Mouse (Mus musculus): ENCODE results near the gene Nfib. TPM values are rescaled to one million over a fixed set of nuclear protein-coding genes. Genes with fewer than 3 reads are reported as not detected.
A peak's percentile ranks its signal among the peaks of the same experiment; 100 is the strongest.

Gene Nfib
- polyA plus RNA-seq, 1 experiment: 7.7 TPM

- Histone ChIP-seq H3K79me2 (ENCODE audit: control insufficient read depth, insufficient read depth) (peaks cover 79% of the 10 kb centered on the region), H3K4me3 (no peak overlapping the region), H3K27me3 (ENCODE audit: control insufficient read depth, insufficient read depth, insufficient read length) (no peaks in the 10 kb centered on the region), H3K4me2 (ENCODE audit: low read depth) (no peak overlapping the region), H3K36me3 (ENCODE audit: control insufficient read depth, insufficient read depth) (peaks cover 18% of the 10 kb centered on the region), H3ac (ENCODE audit: control insufficient read depth, insufficient read length) (no peak overlapping the region)
- TF ChIP-seq REST (IDR thresholded peaks at IDR 0.05; ENCODE audit: insufficient read depth, insufficient read length) (no peak), E2F4 (IDR thresholded peaks at IDR 0.05; ENCODE audit: insufficient read depth) (no peak), USF1 (IDR thresholded peaks at IDR 0.05; ENCODE audit: low read depth) (no peak), TCF12 (IDR thresholded peaks at IDR 0.05; ENCODE audit: insufficient read depth, poor library complexity, severe bottlenecking) (no peak), POLR2AphosphoS2 (IDR thresholded peaks at IDR 0.05; ENCODE audit: insufficient read length, low read depth) (no peak), CEBPB (IDR thresholded peaks at IDR 0.05; ENCODE audit: insufficient read depth, poor library complexity, severe bottlenecking) (no peak), POLR2A (IDR thresholded peaks at IDR 0.05; ENCODE audit: insufficient read length, low read depth) (no peak), MYOG (IDR thresholded peaks at IDR 0.05; ENCODE audit: control insufficient read depth in 1 of 3, insufficient read depth in 1 of 3, insufficient read length in 2 of 3, low read depth in 2 of 3) (no peak), MAX (IDR thresholded peaks at IDR 0.05; ENCODE audit: low read depth) (no peak), MYOD1 (IDR thresholded peaks at IDR 0.05; ENCODE audit: control insufficient read depth in 1 of 3, insufficient read length in 2 of 3, low read depth in 2 of 3) (no peak), SRF (IDR thresholded peaks at IDR 0.05; ENCODE audit: control insufficient read depth, insufficient read length, low read depth) (no peak), TCF3 (IDR thresholded peaks at IDR 0.05; ENCODE audit: insufficient read length, low read depth) (no peak)
Observed at GRCm38 (mm10) chr4:82493363-82493762, 212.2 kb downstream of the Nfib start.

GRCm38 (mm10) chr4:82492737-82493136 is 212.8 kb downstream of the Nfib start:
- TF ChIP-seq POLR2AphosphoS2 (IDR thresholded peaks at IDR 0.05; ENCODE audit: insufficient read length, low read depth) (no peak), SRF (IDR thresholded peaks at IDR 0.05; ENCODE audit: control insufficient read depth, insufficient read length, low read depth) (no peak), TCF12 (IDR thresholded peaks at IDR 0.05; ENCODE audit: insufficient read depth, poor library complexity, severe bottlenecking) (no peak), MAX (IDR thresholded peaks at IDR 0.05; ENCODE audit: low read depth) (no peak), TCF3 (IDR thresholded peaks at IDR 0.05; ENCODE audit: insufficient read length, low read depth) (no peak), CEBPB (IDR thresholded peaks at IDR 0.05; ENCODE audit: insufficient read depth, poor library complexity, severe bottlenecking) (no peak), USF1 (IDR thresholded peaks at IDR 0.05; ENCODE audit: low read depth) (no peak)
- H3K4me3 ChIP-seq: no peak overlapping the region
- no peaks in the 10 kb centered on the region for H3K27me3 ChIP-seq (ENCODE audit: control insufficient read depth, insufficient read depth, insufficient read length)
- H3ac ChIP-seq (ENCODE audit: control insufficient read depth, insufficient read length): no peak overlapping the region
- no peak overlapping the region for H3K4me2 ChIP-seq (ENCODE audit: low read depth)
- peaks cover 79% of the 10 kb centered on the region for H3K79me2 ChIP-seq (ENCODE audit: control insufficient read depth, insufficient read depth)
- peaks cover 12% of the 10 kb centered on the region for H3K36me3 ChIP-seq (ENCODE audit: control insufficient read depth, insufficient read depth)

- no peak for TF ChIP-seq MYOD1 (IDR thresholded peaks at IDR 0.05; ENCODE audit: control insufficient read depth in 1 of 3, insufficient read length in 2 of 3, low read depth in 2 of 3)
- TF ChIP-seq POLR2AphosphoS2 (IDR thresholded peaks at IDR 0.05; ENCODE audit: insufficient read length, low read depth): no peak
- no peak for TF ChIP-seq POLR2A (IDR thresholded peaks at IDR 0.05; ENCODE audit: insufficient read length, low read depth)
- no peak for TF ChIP-seq USF1 (IDR thresholded peaks at IDR 0.05; ENCODE audit: low read depth)
- no peak for TF ChIP-seq SRF (IDR thresholded peaks at IDR 0.05; ENCODE audit: control insufficient read depth, insufficient read length, low read depth)
- TF ChIP-seq E2F4 (IDR thresholded peaks at IDR 0.05; ENCODE audit: insufficient read depth): no peak
- TF ChIP-seq TCF12 (IDR thresholded peaks at IDR 0.05; ENCODE audit: insufficient read depth, poor library complexity, severe bottlenecking): no peak
- TF ChIP-seq MYOG (IDR thresholded peaks at IDR 0.05; ENCODE audit: control insufficient read depth in 1 of 3, insufficient read depth in 1 of 3, insufficient read length in 2 of 3, low read depth in 2 of 3): no peak
- TF ChIP-seq CEBPB (IDR thresholded peaks at IDR 0.05; ENCODE audit: insufficient read depth, poor library complexity, severe bottlenecking): no peak
- TF ChIP-seq REST (IDR thresholded peaks at IDR 0.05; ENCODE audit: insufficient read depth, insufficient read length): no peak
- no peak for TF ChIP-seq TCF3 (IDR thresholded peaks at IDR 0.05; ENCODE audit: insufficient read length, low read depth)
- Histone ChIP-seq H3K36me3 (ENCODE audit: control insufficient read depth, insufficient read depth) (peaks cover 4% of the 10 kb centered on the region), H3K4me2 (ENCODE audit: low read depth) (no peak overlapping the region), H3K4me3 (no peak overlapping the region), H3K27me3 (ENCODE audit: control insufficient read depth, insufficient read depth, insufficient read length) (no peaks in the 10 kb centered on the region), H3K79me2 (ENCODE audit: control insufficient read depth, insufficient read depth) (peaks cover 74% of the 10 kb centered on the region), H3ac (ENCODE audit: control insufficient read depth, insufficient read length) (no peak overlapping the region)
Observed at GRCm38 (mm10) chr4:82489939-82490338, 215.6 kb downstream of the Nfib start.

- H3K79me2 ChIP-seq (ENCODE audit: control insufficient read depth, insufficient read depth): peaks cover 84% of the 10 kb centered on the region
- TF ChIP-seq SRF (IDR thresholded peaks at IDR 0.05; ENCODE audit: control insufficient read depth, insufficient read length, low read depth): no peak
- H3K4me2 ChIP-seq (ENCODE audit: low read depth): no peak overlapping the region
- no peak overlapping the region for H3K4me3 ChIP-seq
- no peaks in the 10 kb centered on the region for H3K27me3 ChIP-seq (ENCODE audit: control insufficient read depth, insufficient read depth, insufficient read length)
- no peak overlapping the region for H3ac ChIP-seq (ENCODE audit: control insufficient read depth, insufficient read length)
- H3K36me3 ChIP-seq (ENCODE audit: control insufficient read depth, insufficient read depth): no peaks in the 10 kb centered on the region
Observed at GRCm38 (mm10) chr4:82485910-82486309, 219.6 kb downstream of the Nfib start.

GRCm38 (mm10) chr4:82483871-82484270 is 221.7 kb downstream of the Nfib start:
- H3K36me3 ChIP-seq (ENCODE audit: control insufficient read depth, insufficient read depth): no peaks in the 10 kb centered on the region
- no peak for TF ChIP-seq E2F4 (IDR thresholded peaks at IDR 0.05; ENCODE audit: insufficient read depth)
- TF ChIP-seq POLR2A (IDR thresholded peaks at IDR 0.05; ENCODE audit: insufficient read length, low read depth): no peak
- no peak for TF ChIP-seq USF1 (IDR thresholded peaks at IDR 0.05; ENCODE audit: low read depth)
- TF ChIP-seq REST (IDR thresholded peaks at IDR 0.05; ENCODE audit: insufficient read depth, insufficient read length): no peak
- no peak for TF ChIP-seq MYOG (IDR thresholded peaks at IDR 0.05; ENCODE audit: control insufficient read depth in 1 of 3, insufficient read depth in 1 of 3, insufficient read length in 2 of 3, low read depth in 2 of 3)
- TF ChIP-seq TCF3 (IDR thresholded peaks at IDR 0.05; ENCODE audit: insufficient read length, low read depth): no peak
- no peak for TF ChIP-seq SRF (IDR thresholded peaks at IDR 0.05; ENCODE audit: control insufficient read depth, insufficient read length, low read depth)
- TF ChIP-seq POLR2AphosphoS2 (IDR thresholded peaks at IDR 0.05; ENCODE audit: insufficient read length, low read depth): no peak
- TF ChIP-seq MAX (IDR thresholded peaks at IDR 0.05; ENCODE audit: low read depth): no peak
- no peak for TF ChIP-seq TCF12 (IDR thresholded peaks at IDR 0.05; ENCODE audit: insufficient read depth, poor library complexity, severe bottlenecking)
- TF ChIP-seq CEBPB (IDR thresholded peaks at IDR 0.05; ENCODE audit: insufficient read depth, poor library complexity, severe bottlenecking): no peak
- no peak for TF ChIP-seq MYOD1 (IDR thresholded peaks at IDR 0.05; ENCODE audit: control insufficient read depth in 1 of 3, insufficient read length in 2 of 3, low read depth in 2 of 3)
- no peak overlapping the region for H3K4me3 ChIP-seq
- peaks cover 80% of the 10 kb centered on the region for H3K79me2 ChIP-seq (ENCODE audit: control insufficient read depth, insufficient read depth)
- H3ac ChIP-seq (ENCODE audit: control insufficient read depth, insufficient read length): no peak overlapping the region
- H3K4me2 ChIP-seq (ENCODE audit: low read depth): peak overlapping the region; percentile 68
- H3K27me3 ChIP-seq (ENCODE audit: control insufficient read depth, insufficient read depth, insufficient read length): no peaks in the 10 kb centered on the region

Measured in myocyte (in vitro differentiated cells).